14 mouse cellular contexts compared by ENCODE assay signal in genomic region chr9:29653678-29654235, GRCm38 (mm10).
"Had no signal": no experiment of that assay in that cellular context is flagged by ENCODE, and none has a peak within 500 bp of the region (broad histone marks: within the 10 kb centered on the region; RNA-seq: fewer than 3 reads in every experiment).

No protein-coding gene starts in this region.

- H3K9me3 ChIP-seq: limb, embryonic 12.5 days; midbrain, embryonic 15.5 days; neural tube, embryonic 12.5 days had no signal

- H3K4me2 ChIP-seq: limb, embryonic 12.5 days; lung, embryonic 14.5 days; midbrain, embryonic 11.5 days; midbrain, embryonic 15.5 days; neural tube, embryonic 12.5 days had no signal

- ATAC-seq: midbrain, embryonic 15.5 days had no signal

- H3K27ac ChIP-seq: kidney, postnatal 0 days; limb, embryonic 12.5 days; liver, embryonic 14.5 days; midbrain, embryonic 15.5 days; neural tube, embryonic 12.5 days had no signal

- DNase-seq: kidney, postnatal 36 days; layer of hippocampus, adult 9-11 months; layer of hippocampus, postnatal 36 days; lung, embryonic 14.5 days; lung, postnatal 10 days; lung, postnatal 4 days; thymus, adult 18-20 months; thymus, postnatal 14 days had no signal

- H3K9ac ChIP-seq: limb, embryonic 12.5 days; liver, embryonic 14.5 days; lung, embryonic 14.5 days; midbrain, embryonic 15.5 days; neural tube, embryonic 12.5 days had no signal

- H3K36me3 ChIP-seq: limb, embryonic 12.5 days; midbrain, embryonic 15.5 days; neural tube, embryonic 12.5 days had no signal

- H3K27me3 ChIP-seq: midbrain, embryonic 15.5 days; neural tube, embryonic 12.5 days had no signal

- H3K4me3 ChIP-seq: limb, embryonic 12.5 days; midbrain, embryonic 15.5 days; neural tube, embryonic 12.5 days had no signal
